Mouse (Mus musculus): ENCODE measurements around the gene Rab44.

DNA sequence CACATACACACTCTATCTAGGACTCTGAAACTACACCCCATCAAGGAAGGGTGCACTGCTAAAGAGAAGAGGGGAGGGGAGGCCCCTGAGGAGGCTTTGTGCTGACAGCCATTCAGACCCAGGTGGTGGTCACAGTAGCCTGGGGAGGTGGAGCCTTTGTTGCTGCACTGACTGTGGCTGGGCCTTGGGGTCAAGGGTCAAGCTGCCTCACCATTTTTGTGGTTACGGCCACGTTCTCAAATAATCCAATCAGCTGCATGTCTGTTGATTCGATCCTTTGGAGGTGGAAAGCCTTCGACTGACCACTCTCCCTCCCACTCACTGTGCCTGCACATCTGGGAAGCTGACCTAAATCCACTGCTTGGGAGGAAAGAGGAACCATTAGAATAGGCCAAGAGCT is 81.6 kb downstream of the Rab44 start:
- TF ChIP-seq CTCF (IDR thresholded peaks at IDR 0.05; ENCODE audit: borderline replicate concordance, insufficient read depth, low read depth, low read length), result no peak
- TF ChIP-seq POLR2A (IDR thresholded peaks at IDR 0.05; ENCODE audit: borderline replicate concordance, insufficient read depth, low read length), result no peak

Data from cerebellum, adult 2 months (tissue).